Mouse (Mus musculus): ENCODE results near the gene Vill.

Vill gene

GRCm38 (mm10) chr9:119110640-119111039, 58.1 kb downstream of the Vill start:
- no peak for DNase-seq (ENCODE audit: low read depth, low spot score)

DNA sequence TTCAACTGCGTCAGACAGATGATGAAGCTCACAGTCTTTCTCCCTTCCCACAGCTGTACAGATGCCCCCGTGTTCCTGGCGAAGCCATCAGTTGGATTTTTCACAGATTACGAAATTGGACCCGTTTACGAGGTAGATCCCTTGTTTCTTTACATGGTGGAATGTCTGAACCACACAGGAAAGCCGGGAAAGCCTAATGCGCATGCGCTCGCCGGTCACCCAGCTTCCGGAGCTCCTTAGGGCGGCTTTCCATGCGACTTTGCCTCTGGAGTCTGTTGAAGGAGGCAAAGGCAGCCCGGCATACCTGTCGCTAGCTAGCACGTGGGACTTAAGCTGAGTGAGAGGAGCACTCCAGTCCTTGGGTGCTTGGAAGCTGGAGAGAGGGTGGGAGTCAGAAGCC, 62.3 kb downstream of the Vill start:
- DNase-seq (ENCODE audit: low read depth, low spot score) = no peak

GRCm38 (mm10) chr9:119119409-119120167, 67.0 kb downstream of the Vill start:
- no peak for DNase-seq (ENCODE audit: low read depth, low spot score)

DNA sequence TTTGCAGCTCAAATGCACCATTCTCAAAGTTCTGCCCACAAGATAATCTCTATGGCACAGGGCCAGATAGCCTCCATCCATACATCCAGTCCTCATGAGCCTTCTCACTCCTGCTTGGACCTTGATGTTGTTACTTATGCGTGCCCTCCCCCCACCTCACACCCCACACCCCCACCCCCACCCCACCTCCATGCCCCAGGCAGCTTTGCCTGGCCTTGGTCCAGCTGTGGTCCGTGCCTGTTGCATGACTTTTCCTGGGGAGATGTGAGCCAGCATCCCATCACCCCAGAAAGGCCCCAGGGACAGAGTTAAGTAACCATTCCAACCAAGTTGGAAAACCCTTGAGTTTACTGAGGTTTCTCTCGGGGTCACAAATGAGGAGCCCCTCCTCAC, 67.6 kb downstream of the Vill start:
- DNase-seq (ENCODE audit: low read depth, low spot score) = no peak
